Mouse (Mus musculus): ENCODE measurements at regions not wholly inside any gene's neighbourhood (a gene's known extent, or its start where the extent isn't known, plus 50 kb on each side); places are given as distances from the start of the nearest gene placed in this dataset.

GRCm38 (mm10) chr2:61452581-61452980, 125.8 kb upstream of the Tank start:
- no peak for TF ChIP-seq CTCF (IDR thresholded peaks at IDR 0.05; ENCODE audit: low read depth, low read length)
- no peak for TF ChIP-seq POLR2A (IDR thresholded peaks at IDR 0.05; ENCODE audit: insufficient read depth, low read length)
- no peak for TF ChIP-seq EP300 (IDR thresholded peaks at IDR 0.05; ENCODE audit: insufficient read depth, low read depth, low read length)

All from ES-Bruce4 (cell line).